Mouse (Mus musculus): ENCODE results near the gene Tomm6. TPM values are rescaled to one million over a fixed set of nuclear protein-coding genes. Genes with fewer than 3 reads are reported as not detected.
A peak's percentile ranks its signal among the peaks of the same experiment; 100 is the strongest.
"Not testable (repeated sequence)": the region's sequence is repeated elsewhere in the genome, so short reads cannot be mapped to it uniquely, and the experiment has no call there.

Gene Tomm6
- total RNA-seq, 2 experiments from 2014 or later: 125 TPM

DNA sequence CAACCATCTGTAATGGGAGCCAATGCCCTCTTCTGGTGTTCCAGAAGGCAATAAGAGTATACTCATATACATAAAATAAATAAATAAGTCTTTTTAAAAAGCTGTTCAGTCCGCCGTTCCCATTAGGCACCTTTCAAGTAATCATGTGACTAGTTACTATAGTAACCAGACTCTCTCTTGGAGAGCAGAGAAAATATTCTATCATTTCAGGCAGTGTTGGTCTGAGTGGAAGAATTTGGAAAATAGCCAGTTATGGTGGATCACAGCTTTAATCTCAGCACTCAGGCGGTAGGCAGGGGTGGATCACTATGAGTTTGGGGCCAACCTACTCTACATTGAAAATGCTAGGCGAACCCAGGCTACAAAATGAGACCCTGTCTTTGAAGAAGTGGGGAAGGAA, 19.0 kb downstream of the Tomm6 start:
- no peak for DNase-seq
- H3K4me3 ChIP-seq: no peak overlapping the region
- intact Hi-C loops (cut with DNase I): no loop called here
- no peak overlapping the region for H3K27ac ChIP-seq
- TF ChIP-seq CTCF (IDR thresholded peaks at IDR 0.05): no peak

DNA sequence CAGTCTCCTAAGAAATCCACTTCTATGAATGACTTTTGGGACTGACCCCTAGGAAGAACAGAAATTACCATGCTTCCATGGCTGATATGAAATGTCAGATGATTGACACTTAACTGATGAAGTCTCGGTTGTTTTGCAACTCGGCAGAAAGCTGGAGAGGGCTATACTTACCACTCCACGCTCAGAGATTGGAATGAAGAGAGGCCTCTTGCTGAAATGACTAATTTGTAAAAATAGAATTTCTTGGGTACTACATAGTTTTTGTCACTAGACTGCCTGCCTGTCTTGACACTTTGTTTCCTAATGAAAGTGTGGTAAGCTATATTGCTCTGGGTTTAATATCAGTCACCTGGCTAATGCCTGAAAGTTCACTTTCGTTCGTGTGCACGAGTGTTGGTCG, 23.7 kb downstream of the Tomm6 start:
- intact Hi-C loops (cut with DNase I): no loop called here
- no peak overlapping the region for H3K4me3 ChIP-seq
- no peak overlapping the region; the same call in 1 of the 2 replicates for H3K27ac ChIP-seq
- no peak for TF ChIP-seq CTCF (IDR thresholded peaks at IDR 0.05)
- no peak for DNase-seq

GRCm38 (mm10) chr17:47663009-47663713, 25.0 kb downstream of the Tomm6 start:
- H3K27ac ChIP-seq: no peak overlapping the region
- DNase-seq: no peak
- TF ChIP-seq CTCF (IDR thresholded peaks at IDR 0.05): no peak
- intact Hi-C loops (cut with DNase I): no loop called here
- no peak overlapping the region for H3K4me3 ChIP-seq

- no peak for DNase-seq
- intact Hi-C loops (cut with DNase I): no loop called here
- Histone ChIP-seq H3K4me3 (no peak overlapping the region), H3K27ac (no peak overlapping the region)
- no peak for TF ChIP-seq CTCF (IDR thresholded peaks at IDR 0.05)
Measured at GRCm38 (mm10) chr17:47658741-47659243, 29.4 kb downstream of the Tomm6 start.

DNA sequence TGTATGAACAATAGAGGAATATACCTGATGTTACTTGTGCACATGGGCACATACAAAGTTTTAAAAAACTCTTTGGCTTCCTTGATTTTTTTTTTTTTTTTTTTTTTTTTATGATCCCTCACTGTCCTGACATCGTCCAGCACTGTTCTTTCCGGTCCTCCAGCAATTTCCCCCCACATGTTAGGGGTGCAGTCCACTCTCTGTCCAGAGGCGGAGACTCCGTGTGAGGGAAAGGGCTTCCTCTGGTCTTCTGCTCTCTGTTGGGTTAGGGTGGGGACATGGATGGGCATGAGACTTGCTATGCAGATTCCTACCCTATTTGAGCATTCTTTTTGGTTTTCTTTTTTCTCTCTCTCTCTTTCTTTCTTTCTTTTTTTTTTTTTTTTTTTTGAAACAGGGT, 30.3 kb downstream of the Tomm6 start:
- intact Hi-C loops (cut with DNase I): no loop called here
- no peak for TF ChIP-seq CTCF (IDR thresholded peaks at IDR 0.05)
- Histone ChIP-seq H3K4me3 (no peak overlapping the region), H3K27ac (no peak overlapping the region)
- DNase-seq: no peak

GRCm38 (mm10) chr17:47655697-47656096, 32.5 kb downstream of the Tomm6 start:
- no peak for TF ChIP-seq CTCF (IDR thresholded peaks at IDR 0.05)
- DNase-seq: no peak
- Histone ChIP-seq H3K27ac (no peak overlapping the region), H3K4me3 (no peak overlapping the region)
- intact Hi-C loops (cut with DNase I): no loop called here

DNA sequence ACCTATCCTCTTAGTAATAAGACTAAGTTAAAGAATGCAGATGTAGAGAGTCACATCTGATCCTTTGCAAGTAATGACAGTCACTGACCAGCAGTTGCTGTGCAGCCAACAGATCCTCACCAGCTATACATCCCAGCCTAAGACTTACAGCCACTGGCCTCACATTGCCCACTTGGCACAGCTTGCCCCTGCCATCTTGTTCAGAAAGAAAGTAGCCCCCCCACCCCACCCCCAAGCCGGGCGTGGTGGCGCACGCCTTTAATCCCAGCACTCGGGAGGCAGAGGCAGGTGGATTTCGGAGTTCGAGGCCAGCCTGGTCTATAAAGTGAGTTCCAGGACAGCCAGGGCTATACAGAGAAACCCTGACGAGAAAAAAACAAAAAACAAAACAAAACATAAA, 33.8 kb downstream of the Tomm6 start:
- H3K27ac ChIP-seq; H3K4me3 ChIP-seq; intact Hi-C loops (cut with DNase I); DNase-seq: not testable (repeated sequence)

GRCm38 (mm10) chr17:47651953-47652352, 36.2 kb downstream of the Tomm6 start:
- no peak for TF ChIP-seq CTCF (IDR thresholded peaks at IDR 0.05)
- intact Hi-C loops (cut with DNase I): no loop called here

GRCm38 (mm10) chr17:47648966-47649365, 39.2 kb downstream of the Tomm6 start:
- no peak for TF ChIP-seq CTCF (IDR thresholded peaks at IDR 0.05)
- no peak for DNase-seq
- intact Hi-C loops (cut with DNase I): no loop called here
- H3K27ac ChIP-seq: no peak overlapping the region
- no peak overlapping the region for H3K4me3 ChIP-seq

More at GRCm38 (mm10) chr17:47651953-47652352, 36.2 kb downstream of the Tomm6 start:
- DNase-seq: no peak
- Histone ChIP-seq H3K4me3 (no peak overlapping the region), H3K27ac (no peak overlapping the region)

DNA sequence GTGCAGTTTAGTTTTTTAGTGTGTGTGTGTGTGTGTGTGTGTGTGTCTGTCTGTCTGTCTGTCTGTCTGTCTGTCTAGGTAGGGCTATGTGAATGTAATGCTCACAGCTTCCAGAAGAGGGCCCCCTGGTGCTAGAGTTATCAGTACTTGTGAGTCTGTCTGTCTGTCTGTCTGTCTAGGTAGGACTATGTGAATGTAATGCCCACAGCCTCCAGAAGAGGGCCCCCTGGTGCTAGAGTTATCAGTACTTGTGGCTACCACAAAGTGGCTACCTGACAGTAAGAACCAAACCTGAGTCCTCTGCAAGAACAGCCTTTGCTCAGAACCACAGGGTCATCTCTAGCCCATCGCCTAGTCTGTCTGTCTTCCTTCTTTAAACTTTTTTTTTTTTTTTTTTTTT, 41.5 kb downstream of the Tomm6 start:
- intact Hi-C loops (cut with DNase I): loop anchor here (2.0 kb wide), 1 partner anchor 30 kb away; no protein-coding TSS in a partner anchor
- peak; percentile 64 for TF ChIP-seq CTCF (IDR thresholded peaks at IDR 0.05)
- no peak overlapping the region for H3K4me3 ChIP-seq
- H3K27ac ChIP-seq: no peak overlapping the region
- peak; percentile 61 for DNase-seq

DNA sequence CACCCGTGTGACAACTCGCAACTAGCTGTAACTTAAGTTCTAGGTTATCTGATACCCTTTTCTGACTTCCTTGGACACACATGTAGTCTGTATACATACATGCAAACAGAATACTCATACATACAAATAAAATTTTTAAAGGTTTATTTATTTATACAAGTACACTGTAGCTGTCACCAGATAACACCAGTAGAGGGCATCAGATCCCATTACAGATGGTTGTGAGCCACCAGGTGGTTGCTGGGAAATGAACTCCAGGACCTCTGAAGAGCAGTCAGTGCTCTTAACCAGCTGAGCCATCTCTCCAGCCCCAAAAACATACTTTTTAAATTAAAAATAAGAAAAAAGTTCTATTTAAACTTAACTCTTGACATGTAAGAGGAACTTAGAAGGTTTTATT, 45.2 kb downstream of the Tomm6 start:
- intact Hi-C loops (cut with DNase I): no loop called here
- peak; percentile 38; the same call in 1 of the 2 replicates for TF ChIP-seq CTCF (IDR thresholded peaks at IDR 0.05)
- DNase-seq: no peak
- Histone ChIP-seq H3K4me3 (no peak overlapping the region), H3K27ac (no peak overlapping the region)

Other genes starting within 250 kb of the Tomm6 start
- 10 to 100 TPM; 13.0 to 14.1 TPM for gene Taf8, start 186.1 kb downstream of the Tomm6 start, total RNA-seq (2021)
- 10 to 100 TPM; 18.7 to 25.8 TPM for gene Ccnd3, start 183.3 kb downstream of the Tomm6 start, total RNA-seq (2021)
- 10 to 100 TPM; 14.2 to 16.0 TPM for gene Bysl, start 76.9 kb downstream of the Tomm6 start, total RNA-seq (2021)
- 10 to 100 TPM; 17.9 to 18.3 TPM for gene Med20, start 76.8 kb downstream of the Tomm6 start, total RNA-seq (2021)
- gene Gm20517, start 76.8 kb downstream of the Tomm6 start, total RNA-seq (2021): 1 to 10 TPM in 1 of 2 experiments, under 1 TPM in 1; 0.82 to 2.4 TPM
- 1 to 10 TPM; 3.1 to 4.5 TPM for gene Usp49, start 57.7 kb downstream of the Tomm6 start, total RNA-seq (2021)
- 1 to 10 TPM; 4.2 to 5.7 TPM for gene Frs3, start 644 bp upstream of the Tomm6 start, total RNA-seq (2021)
- under 1 TPM; 0.45 to 0.46 TPM for gene Gm21981, start 6.1 kb upstream of the Tomm6 start, total RNA-seq (2021)
- gene Prickle4, start 6.3 kb upstream of the Tomm6 start, total RNA-seq (2021): 1 to 10 TPM; 2.6 to 3.7 TPM
- gene Pgc, start 38.5 kb upstream of the Tomm6 start, total RNA-seq (2021): not detected
- 10 to 100 TPM; 85.3 to 93.9 TPM for gene Tfeb, start 48.6 kb upstream of the Tomm6 start, total RNA-seq (2021)
- gene Mdfi, start 146.3 kb upstream of the Tomm6 start, total RNA-seq (2021): under 1 TPM; 0.31 to 0.42 TPM
- gene Foxp4, start 236.3 kb upstream of the Tomm6 start, total RNA-seq (2021): 1 to 10 TPM; 7.3 to 7.9 TPM

Measured in gastrocnemius, adult 2 months (tissue).